Mouse (Mus musculus) stomach, embryonic 14.5 days (tissue): ENCODE data around the gene Cxcr5. TPM values are rescaled to one million over a fixed set of nuclear protein-coding genes. Genes with fewer than 3 reads are reported as not detected.

ENCODE experiments used
- ATAC-seq: fragments of 200-750 bp; cut with Nextera tagmentation; 2 replicates; pipeline ENCODE4 v1.8.0; 2017; ENCODE audit warnings: low read depth, moderate TSS enrichment; ENCODE audit not compliant: insufficient number of reproducible peaks, insufficient read depth, low FRiP score
- H3K27ac ChIP-seq: fragments of 300-500 bp; sonication (generic); 2 replicates; pipeline ENCODE4 v1.5.1; 2014; ENCODE audit warnings: mild to moderate bottlenecking, low read length, moderate library complexity, mixed read lengths
- H3K27me3 ChIP-seq: fragments of 300-500 bp; sonication (generic); 2 replicates; pipeline ENCODE4 v1.6.1; 2014; ENCODE audit warnings: low read length, control low read depth, mixed read lengths; ENCODE audit not compliant: control insufficient read depth, insufficient read depth
- H3K36me3 ChIP-seq: fragments of 300-500 bp; sonication (generic); 2 replicates; pipeline ENCODE4 v1.6.1; 2014; ENCODE audit warnings: mild to moderate bottlenecking, control low read depth, low read length, moderate library complexity, mixed read lengths; ENCODE audit not compliant: control insufficient read depth, insufficient read depth
- H3K4me1 ChIP-seq: fragments of 300-500 bp; sonication (generic); 2 replicates; pipeline ENCODE4 v1.6.1; 2014; ENCODE audit warnings: low read length, control low read depth, mixed read lengths; ENCODE audit not compliant: control insufficient read depth, insufficient read depth
- H3K4me2 ChIP-seq: fragments of 300-500 bp; sonication (generic); replicated peaks from 2 replicates; pipeline ENCODE4 v1.6.1; 2014; ENCODE audit warnings: low read depth, low read length, control low read depth
- H3K4me3 ChIP-seq: fragments of 300-500 bp; sonication (generic); 2 replicates; pipeline ENCODE4 v1.5.1; 2014; ENCODE audit warnings: low read depth, low read length, control low read depth
- H3K9ac ChIP-seq: fragments of 300-500 bp; sonication (generic); replicated peaks from 2 replicates; pipeline ENCODE4 v1.6.1; 2014; ENCODE audit warnings: low read depth, mild to moderate bottlenecking, control low read depth, low read length, moderate library complexity, mixed read lengths
- H3K9me3 ChIP-seq: fragments of 300-500 bp; sonication (generic); 2 replicates; pipeline ENCODE4 v1.6.1; 2016; ENCODE audit warnings: low read depth, low read length, control low read depth; ENCODE audit not compliant: control insufficient read depth
- WGBS: fragments of 180-500 bp; shearing (Covaris S2); extraction: QIAGEN DNeasy Blood & Tissue Kit; methylation state at CpG from one replicate; pipeline ENCODE4 v1.1.7; 2014; 5-methylcytosine and 5-hydroxymethylcytosine counted together
- polyA plus RNA-seq: library from polyadenylated mRNA; unstranded; fragments of >200 nt; fragmentation: Nextera tagmentation; extraction: Ambion mirVana; gene quantifications from 2 replicates; pipeline ENCODE4 v1.2.1, GENCODE M21; 2014

Gene Cxcr5
- polyA plus RNA-seq, 1 experiment from 2014 or later = 0.27 TPM

DNA sequence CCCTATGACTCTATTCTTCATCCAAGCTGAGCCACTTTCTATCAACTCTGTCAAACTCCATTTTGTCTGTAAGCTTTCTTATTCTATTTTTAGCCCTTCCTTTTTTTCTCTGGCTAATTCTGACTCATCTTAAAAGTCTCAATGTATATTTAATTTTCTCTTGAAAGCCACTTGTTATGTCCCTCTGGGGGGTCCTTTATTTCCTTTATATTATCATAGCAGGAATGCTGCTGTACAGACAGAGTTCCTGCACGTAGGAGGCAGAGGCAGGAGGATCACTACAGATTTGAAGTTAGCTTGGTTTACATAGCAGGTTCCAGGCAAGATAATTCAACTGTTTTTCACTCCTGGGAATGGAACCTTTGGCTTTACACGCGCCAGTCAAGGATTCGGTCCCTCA, 31.5 kb upstream of the Cxcr5 start:
- H3K27ac ChIP-seq = no peak overlapping the region
- H3K9ac ChIP-seq = no peak overlapping the region
- WGBS = 81% methylated on average over 4 of the region's 4 CpGs
- no peaks in the 10 kb centered on the region for H3K36me3 ChIP-seq
- H3K9me3 ChIP-seq = no peaks in the 10 kb centered on the region
- no peak for ATAC-seq
- H3K4me3 ChIP-seq = no peak overlapping the region
- H3K4me1 ChIP-seq = no peaks in the 10 kb centered on the region
- H3K4me2 ChIP-seq = no peak overlapping the region
- no peaks in the 10 kb centered on the region for H3K27me3 ChIP-seq

- Histone ChIP-seq H3K9ac (no peak overlapping the region), H3K36me3 (no peaks in the 10 kb centered on the region)
Measured at GRCm38 (mm10) chr9:44591595-44592188, 30.0 kb upstream of the Cxcr5 start.

GRCm38 (mm10) chr9:44590969-44591368, 29.3 kb upstream of the Cxcr5 start:
- H3K27ac ChIP-seq = no peak overlapping the region
- no peaks in the 10 kb centered on the region for H3K9me3 ChIP-seq
- no peak overlapping the region for H3K9ac ChIP-seq
- no peak overlapping the region for H3K4me3 ChIP-seq
- no peak overlapping the region for H3K4me2 ChIP-seq
- H3K4me1 ChIP-seq = 0 out of 2 replicates have a peak, but pooled peaks cover 2% of the 10 kb centered on the region
- no peak for ATAC-seq
- 28% methylated on average over 2 of the region's 2 CpGs for WGBS
- H3K27me3 ChIP-seq = no peaks in the 10 kb centered on the region
- no peaks in the 10 kb centered on the region for H3K36me3 ChIP-seq

More at GRCm38 (mm10) chr9:44591595-44592188, 30.0 kb upstream of the Cxcr5 start:
- no peak overlapping the region for H3K27ac ChIP-seq
- H3K4me1 ChIP-seq = 0 out of 2 replicates have a peak, but pooled peaks cover under 1% of the 10 kb centered on the region
- ATAC-seq = no peak
- no peak overlapping the region for H3K4me3 ChIP-seq
- WGBS = 69% methylated on average over 7 of the region's 7 CpGs
- no peaks in the 10 kb centered on the region for H3K9me3 ChIP-seq
- H3K27me3 ChIP-seq = no peaks in the 10 kb centered on the region
- no peak overlapping the region for H3K4me2 ChIP-seq

- ATAC-seq = no peak
- Histone ChIP-seq H3K4me1 (0 out of 2 replicates have a peak, but pooled peaks cover 2% of the 10 kb centered on the region), H3K9ac (no peak overlapping the region), H3K9me3 (no peaks in the 10 kb centered on the region), H3K27me3 (no peaks in the 10 kb centered on the region), H3K27ac (no peak overlapping the region), H3K4me2 (no peak overlapping the region), H3K36me3 (no peaks in the 10 kb centered on the region), H3K4me3 (no peak overlapping the region)
Measured at GRCm38 (mm10) chr9:44589095-44589494, 27.4 kb upstream of the Cxcr5 start.

DNA sequence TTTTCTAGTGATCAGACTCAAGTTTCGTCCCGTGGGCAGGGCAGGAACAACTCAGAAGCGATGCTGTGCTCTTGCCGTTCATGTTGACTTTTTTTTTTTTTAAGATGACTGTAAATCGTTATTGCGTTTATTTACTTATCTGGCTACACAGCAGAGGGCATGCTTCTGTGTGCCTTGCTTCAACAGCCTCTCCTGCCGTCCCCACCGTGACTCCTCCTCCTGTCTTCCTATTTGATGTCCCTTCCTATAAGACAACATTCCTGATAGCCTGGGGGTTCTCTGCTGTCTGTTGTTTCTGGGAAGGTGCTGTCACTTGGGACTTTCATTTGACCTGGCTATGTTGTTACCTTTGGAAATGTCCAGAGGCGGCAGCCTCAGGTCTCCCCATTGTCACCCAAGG, 26.9 kb upstream of the Cxcr5 start:
- 45% methylated on average over 9 of the region's 9 CpGs for WGBS
- ATAC-seq = no peak
- Histone ChIP-seq H3K4me1 (0 out of 2 replicates have a peak, but pooled peaks cover 2% of the 10 kb centered on the region), H3K36me3 (no peaks in the 10 kb centered on the region), H3K4me2 (no peak overlapping the region), H3K27me3 (no peaks in the 10 kb centered on the region), H3K9me3 (no peaks in the 10 kb centered on the region), H3K9ac (no peak overlapping the region; the same call in 1 of the 2 replicates), H3K27ac (no peak overlapping the region), H3K4me3 (no peak overlapping the region)

DNA sequence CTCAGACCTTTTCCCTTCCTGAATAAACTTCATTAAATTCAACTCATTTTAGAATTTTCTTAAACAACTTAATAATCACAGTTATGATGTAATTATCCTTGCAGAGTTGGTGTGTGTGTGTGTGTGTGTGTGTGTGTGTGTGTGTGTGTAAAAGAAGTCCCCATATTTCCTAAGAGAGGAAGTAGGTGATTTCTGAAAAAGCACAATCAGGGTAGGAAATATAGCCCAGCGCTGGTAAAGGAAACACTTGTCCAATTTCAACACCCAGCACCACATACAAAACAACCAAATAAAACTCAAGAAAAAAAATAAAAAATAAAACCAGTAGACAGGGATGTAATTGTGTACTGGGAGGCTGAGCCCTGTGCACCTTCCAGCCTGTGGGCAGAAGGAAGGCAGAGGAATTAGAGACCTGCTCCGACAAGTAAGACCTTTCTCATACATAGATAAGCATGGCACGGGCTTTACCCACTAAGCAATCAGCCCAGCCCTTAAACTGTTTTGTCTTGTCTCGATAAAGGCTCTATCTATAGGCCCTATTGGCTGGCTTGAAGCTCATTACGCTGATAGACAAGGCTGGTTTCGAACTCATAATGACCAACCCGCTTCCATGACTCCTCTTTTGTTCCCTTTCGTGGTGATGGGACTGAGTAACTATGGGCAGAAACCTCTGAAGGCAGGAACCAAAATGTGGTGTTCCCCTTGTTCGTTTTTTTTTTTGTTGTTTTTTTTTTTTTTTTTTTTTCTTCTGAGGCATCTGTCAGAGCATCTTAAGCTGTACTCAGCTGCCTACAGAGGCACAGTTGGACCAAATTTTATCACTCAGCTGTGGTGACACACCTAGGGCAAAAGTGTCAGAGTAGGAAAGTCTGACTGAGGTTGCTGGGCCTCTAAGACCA, 25.8 kb upstream of the Cxcr5 start:
- 81% methylated on average over 9 of the region's 9 CpGs for WGBS
- Histone ChIP-seq H3K27me3 (no peaks in the 10 kb centered on the region), H3K4me2 (no peak overlapping the region), H3K4me1 (0 out of 2 replicates have a peak, but pooled peaks cover 2% of the 10 kb centered on the region), H3K9ac (no peak overlapping the region), H3K9me3 (no peaks in the 10 kb centered on the region), H3K36me3 (no peaks in the 10 kb centered on the region), H3K4me3 (no peak overlapping the region), H3K27ac (no peak overlapping the region)
- no peak; the same call in 1 of the 2 replicates for ATAC-seq

DNA sequence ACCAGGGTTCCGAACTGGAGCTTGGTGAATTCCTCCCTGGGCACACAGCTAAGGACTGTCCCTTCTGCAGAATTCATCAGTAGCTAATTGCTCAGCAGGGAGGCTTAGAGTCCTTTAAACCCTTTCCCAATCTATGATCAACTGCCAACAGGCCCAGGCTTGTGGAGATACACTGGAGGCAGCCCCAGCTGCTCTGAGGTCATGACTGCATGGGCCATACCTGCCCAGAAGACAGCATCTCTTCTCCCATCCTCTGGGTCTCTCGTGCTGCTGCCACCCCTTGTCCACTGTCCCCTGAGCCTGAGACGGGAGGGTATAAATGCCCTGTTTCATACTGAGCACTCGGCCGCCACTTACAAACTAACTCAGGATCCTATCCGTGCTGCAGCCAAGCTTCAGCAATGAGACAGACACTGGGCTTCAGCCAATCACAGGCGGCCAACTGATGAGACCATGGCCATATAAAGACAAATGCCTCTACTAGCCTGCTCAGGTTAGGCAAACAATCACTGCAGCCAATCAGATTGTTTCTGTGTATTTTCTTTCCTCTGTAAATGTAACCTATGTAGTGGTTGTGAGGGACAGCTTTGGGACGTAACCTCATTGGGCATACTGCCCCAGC, 25.1 kb upstream of the Cxcr5 start:
- no peaks in the 10 kb centered on the region for H3K9me3 ChIP-seq
- H3K4me1 ChIP-seq = 0 out of 2 replicates have a peak, but pooled peaks cover 2% of the 10 kb centered on the region
- no peak overlapping the region for H3K27ac ChIP-seq
- no peak overlapping the region for H3K4me2 ChIP-seq
- no peak overlapping the region for H3K4me3 ChIP-seq
- no peaks in the 10 kb centered on the region for H3K36me3 ChIP-seq
- no peak for ATAC-seq
- WGBS = 64% methylated on average over 8 of the region's 8 CpGs
- H3K27me3 ChIP-seq = no peaks in the 10 kb centered on the region
- H3K9ac ChIP-seq = no peak overlapping the region

DNA sequence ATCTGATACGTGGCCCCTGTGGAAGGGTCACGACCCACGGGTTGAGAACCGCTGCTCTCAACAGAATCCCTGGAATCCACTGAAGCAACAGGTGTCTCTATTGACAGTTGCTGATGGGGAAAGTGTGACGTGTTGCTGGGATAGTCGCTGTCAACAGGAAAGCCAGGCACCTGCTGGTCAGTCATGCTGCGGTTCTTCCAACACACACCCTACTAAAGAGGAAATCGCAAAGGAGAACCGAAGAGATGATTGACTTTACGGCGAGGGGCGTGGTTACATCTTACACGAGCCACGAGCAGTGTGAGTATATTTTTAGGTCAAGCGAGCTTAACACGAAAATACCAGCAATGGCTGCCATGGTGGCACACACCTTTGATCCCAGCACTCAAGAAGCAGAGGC, 20.7 kb upstream of the Cxcr5 start:
- no peak for ATAC-seq
- 76% methylated on average over 16 of the region's 16 CpGs for WGBS
- H3K36me3 ChIP-seq = no peaks in the 10 kb centered on the region
- no peaks in the 10 kb centered on the region for H3K27me3 ChIP-seq
- H3K9me3 ChIP-seq = no peaks in the 10 kb centered on the region
- H3K9ac ChIP-seq = no peak overlapping the region
- H3K4me3 ChIP-seq = no peak overlapping the region
- H3K4me2 ChIP-seq = no peak overlapping the region
- 0 out of 2 replicates have a peak, but pooled peaks cover 2% of the 10 kb centered on the region for H3K4me1 ChIP-seq
- no peak overlapping the region for H3K27ac ChIP-seq
